Mouse (Mus musculus) CH12.LX (cell line): ENCODE data around the gene Ago4. TPM values are rescaled to one million over a fixed set of nuclear protein-coding genes. Genes with fewer than 3 reads are reported as not detected.
A peak's percentile ranks its signal among the peaks of the same experiment; 100 is the strongest.
"Not testable (repeated sequence)": the region's sequence is repeated elsewhere in the genome, so short reads cannot be mapped to it uniquely, and the experiment has no call there.

ENCODE experiments used
- DNase-seq: peaks from one replicate; pipeline ENCODE4 v3.0.0-alpha.2; 2013; ENCODE audit errors: extremely low read depth
- H3K27ac ChIP-seq: 2 replicates; pipeline ENCODE4 v1.5.1; 2012; ENCODE audit warnings: low read depth, mild to moderate bottlenecking, control low read depth, moderate library complexity; ENCODE audit not compliant: insufficient read depth
- H3K27me3 ChIP-seq: replicated peaks from 2 replicates; pipeline ENCODE3; 2012; ENCODE audit warnings: inconsistent platforms
- H3K36me3 ChIP-seq, 2 experiments: replicated peaks in 1 of 2; 2 replicates each; pipeline versions ENCODE3 to v1.6.1; 2012; ENCODE audit warnings: inconsistent platforms in 1 of 2, low read length in 1 of 2, mild to moderate bottlenecking in 1 of 2, mixed read lengths in 1 of 2, moderate library complexity in 1 of 2; ENCODE audit not compliant: control insufficient read depth in 1 of 2, insufficient read depth in 1 of 2
- H3K4me1 ChIP-seq, 2 experiments: 2 replicates each; pipeline ENCODE4 v1.6.1; 2012; ENCODE audit warnings: inconsistent platforms in 1 of 2, moderate library complexity in 1 of 2; ENCODE audit not compliant: insufficient read depth in 2 of 2, control insufficient read depth in 1 of 2
- H3K4me2 ChIP-seq: 2 replicates; pipeline ENCODE4 v1.6.1; 2012; ENCODE audit warnings: low read depth, mild to moderate bottlenecking, control low read depth; ENCODE audit not compliant: poor library complexity, insufficient read depth, severe bottlenecking
- H3K4me3 ChIP-seq, 3 experiments: fragments of 150-350 bp in 1 of 3; sonication (generic) in 1 of 3; replicated peaks in 1 of 3; 2 replicates each; pipeline versions ENCODE3 to v1.5.1; 2011 to 2012; ENCODE audit warnings: low read depth in 2 of 3, low read length in 2 of 3, mild to moderate bottlenecking in 2 of 3, moderate library complexity in 2 of 3, control low read depth in 1 of 3, improper control_type of control experiment in 1 of 3, inconsistent platforms in 1 of 3, mixed read lengths in 1 of 3; ENCODE audit not compliant: poor library complexity in 1 of 3
- H3K79me2 ChIP-seq: replicated peaks from 2 replicates; pipeline ENCODE4 v1.6.1; 2012; ENCODE audit warnings: mild to moderate bottlenecking, moderate library complexity; ENCODE audit not compliant: control insufficient read depth, poor library complexity, insufficient read depth, severe bottlenecking; ENCODE audit errors: extremely low read depth
- H3K9ac ChIP-seq: 2 replicates; pipeline ENCODE4 v1.6.1; 2012; ENCODE audit warnings: low read depth, mild to moderate bottlenecking, control low read depth, moderate library complexity; ENCODE audit not compliant: insufficient read depth
- H3K9me3 ChIP-seq: replicated peaks from 2 replicates; pipeline ENCODE3; 2012; ENCODE audit warnings: low read length, inconsistent platforms, mixed read lengths
- BHLHE40 ChIP-seq: IDR thresholded peaks from 2 replicates; pipeline ENCODE4 v1.6.1; 2011; ENCODE audit warnings: mild to moderate bottlenecking, low read depth, low read length, improper control_type of control experiment
- CHD2 ChIP-seq: IDR thresholded peaks from 2 replicates; pipeline ENCODE4 v1.6.1; 2011; ENCODE audit warnings: low read length, improper control_type of control experiment
- E2F4 ChIP-seq: IDR thresholded peaks from 2 replicates; pipeline ENCODE4 v1.6.1; 2011; ENCODE audit warnings: low read depth, low read length, improper control_type of control experiment; ENCODE audit not compliant: insufficient replicate concordance
- EP300 ChIP-seq: IDR thresholded peaks from 2 replicates; pipeline ENCODE4 v1.6.1; 2011; ENCODE audit warnings: low read length, improper control_type of control experiment
- GABPA ChIP-seq: IDR thresholded peaks from 2 replicates; pipeline ENCODE4 v1.6.1; 2012; ENCODE audit warnings: low read depth, low read length, improper control_type of control experiment, inconsistent platforms; ENCODE audit not compliant: insufficient replicate concordance
- HCFC1 ChIP-seq: IDR thresholded peaks from 2 replicates; pipeline ENCODE4 v1.6.1; 2012; ENCODE audit warnings: low read depth, mild to moderate bottlenecking, inconsistent platforms, low read length, improper control_type of control experiment
- IRF4 ChIP-seq: IDR thresholded peaks from 2 replicates; pipeline ENCODE4 v1.6.1; 2014; ENCODE audit warnings: low read depth, mild to moderate bottlenecking, inconsistent platforms, low read length, improper control_type of control experiment
- JUN ChIP-seq: IDR thresholded peaks from 2 replicates; pipeline ENCODE4 v1.6.1; 2011; ENCODE audit warnings: low read depth, mild to moderate bottlenecking, low read length, improper control_type of control experiment, moderate library complexity; ENCODE audit not compliant: insufficient read depth
- MEF2A ChIP-seq: IDR thresholded peaks from 2 replicates; pipeline ENCODE4 v1.6.1; 2014; ENCODE audit warnings: low read depth, mild to moderate bottlenecking, inconsistent platforms, low read length, improper control_type of control experiment, borderline replicate concordance
- MXI1 ChIP-seq: IDR thresholded peaks from 2 replicates; pipeline ENCODE4 v1.6.1; 2011; ENCODE audit warnings: mild to moderate bottlenecking, low read depth, low read length, improper control_type of control experiment
- MYC ChIP-seq: IDR thresholded peaks from 2 replicates; pipeline ENCODE4 v1.6.1; 2011; ENCODE audit warnings: low read depth, mild to moderate bottlenecking, improper control_type of control experiment, low read length
- NELFE ChIP-seq: IDR thresholded peaks from 2 replicates; pipeline ENCODE4 v1.6.1; 2011; ENCODE audit warnings: low read depth, low read length, improper control_type of control experiment
- NRF1 ChIP-seq: IDR thresholded peaks from 2 replicates; pipeline ENCODE4 v1.6.1; 2014; ENCODE audit warnings: low read depth, mild to moderate bottlenecking, inconsistent platforms, low read length, improper control_type of control experiment, moderate library complexity
- PAX5 ChIP-seq: IDR thresholded peaks from 2 replicates; pipeline ENCODE4 v1.6.1; 2012; ENCODE audit warnings: low read length, inconsistent platforms, mixed read lengths
- POLR2A ChIP-seq: IDR thresholded peaks from 2 replicates; pipeline ENCODE4 v1.6.1; 2011; ENCODE audit warnings: low read depth, mild to moderate bottlenecking, improper control_type of control experiment, low read length
- RCOR1 ChIP-seq: conservative IDR thresholded peaks from 2 replicates; pipeline ENCODE4 v1.6.1; 2012; ENCODE audit warnings: low read depth, mild to moderate bottlenecking, inconsistent platforms, low read length, improper control_type of control experiment
- TBP ChIP-seq: conservative IDR thresholded peaks from 2 replicates; pipeline ENCODE4 v1.6.1; 2011; ENCODE audit warnings: low read depth, low read length, improper control_type of control experiment
- UBTF ChIP-seq: IDR thresholded peaks from 2 replicates; pipeline ENCODE4 v1.6.1; 2012; ENCODE audit warnings: low read depth, mild to moderate bottlenecking, inconsistent platforms, low read length, improper control_type of control experiment, moderate library complexity
- ZKSCAN1 ChIP-seq: IDR thresholded peaks from 2 replicates; pipeline ENCODE4 v1.6.1; 2012; ENCODE audit warnings: low read depth, inconsistent platforms, low read length, improper control_type of control experiment, borderline replicate concordance
- ZMIZ1 ChIP-seq: IDR thresholded peaks from 2 replicates; pipeline ENCODE4 v1.6.1; 2012; ENCODE audit warnings: low read depth, mild to moderate bottlenecking, inconsistent platforms, low read length, improper control_type of control experiment
- dilution Hi-C: fragments of 300-500 bp; cut with MboI; formaldehyde crosslinking; loops from 2 replicates; pipeline ENCODE4 v1.14.3; 2020; ENCODE audit warnings: low sequenced_read_pairs; ENCODE audit not compliant: extremely low pct_unique_long_range_greater_than_20kb, extremely low pct_ligation_motif_present
- in situ Hi-C: fragments of 300-500 bp; cut with MboI; formaldehyde crosslinking; loops from 3 replicates; pipeline ENCODE4 v1.14.3; 2019; ENCODE audit warnings: low sequenced_read_pairs, low pct_ligation_motif_present, low pct_unique_long_range_greater_than_20kb, mixed read lengths
- polyA plus RNA-seq: library from polyadenylated mRNA; unstranded; fragments of >175 nt; gene quantifications from 2 replicates; pipeline ENCODE4 v1.2.1, GENCODE M21; 2012; ENCODE audit warnings: low read depth; ENCODE audit not compliant: insufficient read length
- total RNA-seq, 2 experiments: library from RNA; depleted of rRNA; stranded (reverse); fragments of 300-350 nt in 1 of 2; fragments of >200 nt in 1 of 2; gene quantifications; 2 replicates each; pipeline ENCODE4 v1.2.3; 2012 to 2014

Gene Ago4
- total and polyA plus RNA-seq, 3 experiments, result 1.2 to 2.6 (median 1.3) TPM

- no peak for TF ChIP-seq ZMIZ1
- no peak for TF ChIP-seq PAX5
- TF ChIP-seq ZKSCAN1, result no peak
- peak; percentile 89 for TF ChIP-seq IRF4
- no peak for TF ChIP-seq CHD2
- no peak for TF ChIP-seq MEF2A
These were observed 3.6 kb upstream of the Ago4 start (continued) for GRCm38 (mm10) chr4:126536865-126537264.

DNA sequence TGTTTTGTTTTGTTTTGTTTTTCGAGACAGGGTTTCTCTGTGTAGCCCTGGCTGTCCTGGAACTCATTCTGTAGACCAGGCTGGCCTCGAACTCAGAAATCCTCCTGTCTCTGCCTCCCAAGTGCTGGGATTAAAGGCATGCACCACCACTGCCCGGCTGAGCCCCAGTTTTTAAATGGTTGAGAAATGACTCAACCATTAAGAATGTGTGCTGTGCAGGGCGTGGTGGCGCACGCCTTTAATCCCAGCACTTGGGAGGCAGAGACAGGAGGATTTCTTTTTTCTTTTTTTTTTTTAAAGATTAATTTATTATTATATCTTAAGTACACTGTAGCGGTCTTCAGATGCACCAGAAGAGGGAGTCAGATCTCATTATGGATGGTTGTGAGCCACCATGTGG is 2.4 kb upstream of the Ago4 start:
- H3K9ac ChIP-seq, H3K27ac ChIP-seq, in situ Hi-C loops, H3K27me3 ChIP-seq, H3K9me3 ChIP-seq, H3K4me2 ChIP-seq, dilution Hi-C loops, DNase-seq, H3K79me2 ChIP-seq, H3K36me3 ChIP-seq, H3K4me3 ChIP-seq: not testable (repeated sequence)
- H3K4me1 ChIP-seq, result peaks cover 8 to 51% of the 10 kb centered on the region in 2 experiments

DNA sequence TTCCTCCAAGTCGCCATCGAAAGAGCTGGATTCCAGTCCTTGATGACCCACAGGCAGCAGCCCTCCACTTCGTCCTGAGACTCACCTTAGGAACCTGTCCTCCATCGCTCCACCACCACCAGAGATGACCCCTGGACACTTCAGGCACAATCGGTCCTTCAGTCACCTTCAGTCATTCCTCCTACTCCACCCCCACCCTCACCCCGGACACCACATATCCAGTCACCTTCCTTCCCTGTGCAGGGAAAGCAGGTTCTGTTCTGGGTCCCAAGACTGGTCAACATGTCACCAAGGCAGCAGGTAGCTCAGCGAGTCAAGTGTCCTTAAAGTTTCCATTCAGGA is 428 bp upstream of the Ago4 start:
- no peak for DNase-seq
- in situ Hi-C loops, result no loop called here
- Histone ChIP-seq H3K36me3 (no peaks in the 10 kb centered on the region), H3K9ac (peak overlapping the region; percentile 54), H3K4me1 (peaks cover 8 to 35% of the 10 kb centered on the region in 2 experiments), H3K4me2 (peak overlapping the region; percentile 83), H3K4me3 (peak overlapping the region; percentile 71 to 84 (median 73))
- TF ChIP-seq JUN (no peak), PAX5 (no peak), RCOR1 (no peak), TBP (no peak), UBTF (0 out of 2 replicates have a peak, but pooled peaks have one; percentile 3), E2F4 (no peak), POLR2A (peak; percentile 67; the same call in 1 of the 2 replicates), EP300 (no peak), MYC (no peak), MEF2A (0 out of 2 replicates have a peak, but pooled peaks have one; percentile 9), BHLHE40 (0 out of 2 replicates have a peak, but pooled peaks have one; percentile 26), GABPA (no peak), HCFC1 (no peak), MXI1 (no peak), NRF1 (no peak), NELFE (peak; percentile 60; the same call in 1 of the 2 replicates)
- TF ChIP-seq, all 38 proteins: peak for 5
- H3K9me3 ChIP-seq, result no peaks in the 10 kb centered on the region
- no peak overlapping the region for H3K27ac ChIP-seq
- no peaks in the 10 kb centered on the region for H3K79me2 ChIP-seq
- H3K27me3 ChIP-seq, result peaks cover 7% of the 10 kb centered on the region
- dilution Hi-C loops, result no loop called here
